Mouse (Mus musculus) thymus, adult 18-20 months (tissue): ENCODE results near the gene Tmem218.

Experiments used
- DNase-seq, 2 experiments: peaks; one replicate each; pipeline ENCODE4 v3.0.0; 2022; ENCODE audit warnings: mixed read lengths in 2 of 2

The Tmem218 gene

GRCm38 (mm10) chr9:37207929-37208411 is at the start of gene Tmem218:
Gene Tmem218, plus strand, starts transcription at chr9:37208223.
- peak; percentile 76 to 90 for DNase-seq

GRCm38 (mm10) chr9:37160686-37161085 is 47.3 kb upstream of the Tmem218 start:
- DNase-seq, result no peak

- no peak for DNase-seq
These were observed 41.1 kb upstream of the Tmem218 start for GRCm38 (mm10) chr9:37166899-37167298.

- no peak for DNase-seq
These were observed 34.6 kb upstream of the Tmem218 start for GRCm38 (mm10) chr9:37173376-37173775.

- no peak for DNase-seq
These were observed 32.0 kb upstream of the Tmem218 start for GRCm38 (mm10) chr9:37176002-37176401.

GRCm38 (mm10) chr9:37177107-37177506 is 30.9 kb upstream of the Tmem218 start:
- DNase-seq, result peak; percentile 23 to 55

- no peak for DNase-seq
These were observed 30.5 kb upstream of the Tmem218 start for GRCm38 (mm10) chr9:37177551-37177950.

GRCm38 (mm10) chr9:37178911-37179310 is 29.1 kb upstream of the Tmem218 start:
- DNase-seq, result no peak

- DNase-seq, result no peak
These were observed 28.4 kb upstream of the Tmem218 start for GRCm38 (mm10) chr9:37179596-37179995.

- DNase-seq, result no peak
These were observed 26.4 kb upstream of the Tmem218 start for GRCm38 (mm10) chr9:37181596-37181995.

- DNase-seq, result no peak
These were observed 24.8 kb upstream of the Tmem218 start for GRCm38 (mm10) chr9:37183176-37183575.

GRCm38 (mm10) chr9:37187407-37187806 is 20.6 kb upstream of the Tmem218 start:
- DNase-seq, result no peak

GRCm38 (mm10) chr9:37188024-37188423 is 20.0 kb upstream of the Tmem218 start:
- DNase-seq, result no peak

GRCm38 (mm10) chr9:37197067-37197466 is 11.0 kb upstream of the Tmem218 start:
- no peak for DNase-seq

- no peak for DNase-seq
These were observed 7.6 kb upstream of the Tmem218 start for GRCm38 (mm10) chr9:37200414-37200813.

- no peak for DNase-seq
These were observed 4.1 kb upstream of the Tmem218 start for GRCm38 (mm10) chr9:37203884-37204283.

GRCm38 (mm10) chr9:37213060-37213738 is 5.2 kb downstream of the Tmem218 start:
- no peak for DNase-seq

GRCm38 (mm10) chr9:37214327-37215060 is 6.5 kb downstream of the Tmem218 start:
- no peak for DNase-seq

- no peak for DNase-seq
These were observed 12.7 kb downstream of the Tmem218 start for GRCm38 (mm10) chr9:37220755-37221154.

- DNase-seq, result no peak
These were observed 17.6 kb downstream of the Tmem218 start for GRCm38 (mm10) chr9:37225581-37225980.

- peak in 1 of 2 experiments; percentile 59 for DNase-seq
These were observed 21.9 kb downstream of the Tmem218 start for GRCm38 (mm10) chr9:37229880-37230325.

GRCm38 (mm10) chr9:37230486-37231195 is 22.6 kb downstream of the Tmem218 start:
- peak; percentile 56 to 78 for DNase-seq
